Mouse (Mus musculus) forebrain, embryonic 16.5 days (tissue): ENCODE measurements around the gene Ifna2. TPM values are rescaled to one million over a fixed set of nuclear protein-coding genes. Genes with fewer than 3 reads are reported as not detected.

Experiments used
- ATAC-seq: fragments of 200-750 bp; cut with Nextera tagmentation; 2 replicates; pipeline ENCODE4 v1.8.0; 2017; ENCODE audit warnings: mild to moderate bottlenecking, moderate library complexity
- H3K27ac ChIP-seq: fragments of 300-500 bp; sonication (generic); 2 replicates; pipeline ENCODE4 v1.5.1; 2014; ENCODE audit warnings: low read length, control low read depth
- H3K27me3 ChIP-seq: fragments of 300-500 bp; sonication (generic); replicated peaks from 2 replicates; pipeline ENCODE4 v1.6.1; 2014; ENCODE audit warnings: low read length; ENCODE audit not compliant: control insufficient read depth, insufficient read depth
- H3K36me3 ChIP-seq: fragments of 300-500 bp; sonication (generic); 2 replicates; pipeline ENCODE4 v1.6.1; 2014; ENCODE audit not compliant: control insufficient read depth, insufficient read depth
- H3K4me1 ChIP-seq: fragments of 300-500 bp; sonication (generic); replicated peaks from 2 replicates; pipeline ENCODE4 v1.6.1; 2014; ENCODE audit warnings: low read length; ENCODE audit not compliant: control insufficient read depth, insufficient read depth
- H3K4me2 ChIP-seq: fragments of 300-500 bp; sonication (generic); 2 replicates; pipeline ENCODE4 v1.6.1; 2014; ENCODE audit warnings: mild to moderate bottlenecking, low read length, control low read depth
- H3K4me3 ChIP-seq: fragments of 300-500 bp; sonication (generic); replicated peaks from 2 replicates; pipeline ENCODE4 v1.5.1; 2014; ENCODE audit warnings: mild to moderate bottlenecking, low read length, control low read depth
- H3K9ac ChIP-seq: fragments of 300-500 bp; sonication (generic); replicated peaks from 2 replicates; pipeline ENCODE4 v1.6.1; 2014; ENCODE audit warnings: low read depth, low read length, control low read depth
- H3K9me3 ChIP-seq: fragments of 300-500 bp; sonication (generic); 2 replicates; pipeline ENCODE4 v1.6.1; 2016; ENCODE audit warnings: low read length; ENCODE audit not compliant: control insufficient read depth
- WGBS: fragments of 180-500 bp; shearing (Covaris S2); extraction: QIAGEN DNeasy Blood & Tissue Kit; methylation state at CpG from one replicate; pipeline ENCODE4 v1.1.7; 2014; 5-methylcytosine and 5-hydroxymethylcytosine counted together
- polyA plus RNA-seq: library from polyadenylated mRNA; unstranded; fragments of >200 nt; fragmentation: Nextera tagmentation; extraction: Ambion mirVana; gene quantifications from 2 replicates; pipeline ENCODE4 v1.2.1, GENCODE M21; 2015

Ifna2 gene
- polyA plus RNA-seq, 1 experiment from 2014 or later: not detected

- 50% methylated on average over 8 of the region's 8 CpGs for WGBS
- Histone ChIP-seq H3K27me3 (no peaks in the 10 kb centered on the region), H3K36me3 (no peaks in the 10 kb centered on the region), H3K9ac (no peak overlapping the region), H3K27ac (no peak overlapping the region), H3K4me3 (no peak overlapping the region), H3K9me3 (no peaks in the 10 kb centered on the region), H3K4me2 (no peak overlapping the region), H3K4me1 (no peaks in the 10 kb centered on the region)
- ATAC-seq: no peak
These were observed 3.4 kb downstream of the Ifna2 start for GRCm38 (mm10) chr4:88680362-88680761.

DNA sequence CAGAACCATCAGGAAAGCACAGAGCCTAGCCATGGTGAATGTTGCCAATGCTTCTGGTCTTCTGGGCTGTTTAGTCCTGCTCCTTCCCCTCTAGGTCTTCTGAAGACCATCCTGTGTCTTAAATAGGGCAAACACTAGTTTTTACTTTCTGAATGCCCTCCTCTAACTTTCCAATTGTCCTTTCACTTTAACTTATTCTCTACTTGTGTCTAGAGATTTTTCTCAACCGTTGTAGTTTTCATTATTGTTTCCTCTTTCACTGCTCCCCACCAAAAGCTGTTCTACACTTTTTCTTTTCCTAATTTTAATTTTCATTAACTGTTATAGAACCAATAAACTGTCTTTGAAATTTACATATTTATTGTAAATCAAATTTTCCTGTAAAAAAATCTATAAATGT lies 6.9 kb downstream of the Ifna2 start, which contains the start of gene Ifna16:
Gene Ifna16, minus strand, starts transcription at position 101 of the 400 bp plus-strand sequence.
- H3K27ac ChIP-seq: no peak within 1 kb of the TSS
- H3K9me3 ChIP-seq: no peaks in the 10 kb centered on the region
- WGBS: 86% methylated on average over 1 of the region's 1 CpGs
- no peak within 1 kb of the TSS for H3K9ac ChIP-seq
- no peak within 1 kb of the TSS for H3K4me3 ChIP-seq
- no peaks in the 10 kb centered on the region for H3K27me3 ChIP-seq
- no peaks in the 10 kb centered on the region for H3K36me3 ChIP-seq
- no peaks in the 10 kb centered on the region for H3K4me1 ChIP-seq
- no peak within 1 kb of the TSS for H3K4me2 ChIP-seq
- no peak for ATAC-seq

DNA sequence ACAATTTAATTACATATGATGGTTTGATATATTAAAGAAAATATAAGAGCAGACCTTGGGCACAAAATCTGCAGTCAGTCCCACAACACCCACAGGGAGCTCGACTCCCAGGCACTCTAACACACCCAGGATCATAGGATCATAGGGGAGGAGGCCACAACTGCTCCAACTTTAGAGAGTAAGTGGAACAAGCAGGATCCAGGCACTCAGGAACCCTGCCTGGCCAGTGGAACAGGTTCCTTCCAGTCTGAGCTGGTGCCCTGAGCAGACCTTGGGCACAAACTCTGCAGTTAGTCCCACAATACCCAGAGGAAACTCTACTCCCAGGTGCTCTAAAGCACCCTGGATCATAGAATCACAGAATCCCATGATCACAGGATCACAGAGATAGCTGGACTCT lies 28.3 kb downstream of the Ifna2 start:
- Histone ChIP-seq H3K27me3 (no peaks in the 10 kb centered on the region), H3K4me3 (no peak overlapping the region), H3K9me3 (no peaks in the 10 kb centered on the region), H3K36me3 (no peaks in the 10 kb centered on the region), H3K27ac (no peak overlapping the region), H3K9ac (no peak overlapping the region), H3K4me1 (no peaks in the 10 kb centered on the region), H3K4me2 (no peak overlapping the region)
- 40% methylated on average over 1 of the region's 1 CpGs for WGBS
- no peak for ATAC-seq

DNA sequence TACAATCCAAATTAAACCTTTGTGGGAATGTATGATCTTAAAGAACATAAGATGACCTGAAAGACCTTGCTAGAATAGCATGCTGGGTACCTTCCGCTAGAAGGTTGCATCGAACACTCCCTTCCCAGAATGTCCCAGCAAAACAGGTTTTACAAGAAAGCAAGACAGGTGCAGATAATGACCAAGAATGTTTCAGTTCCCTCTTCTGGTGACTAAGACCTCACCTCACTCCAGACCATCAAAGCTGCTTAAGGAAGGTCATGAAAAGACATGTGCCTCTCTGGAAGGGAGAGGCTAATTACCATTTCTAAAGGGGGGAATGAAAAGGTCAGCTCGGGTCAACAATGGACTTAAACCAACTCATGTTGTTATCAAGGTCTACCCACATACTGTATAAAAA lies 30.1 kb downstream of the Ifna2 start:
- no peak overlapping the region for H3K4me3 ChIP-seq
- H3K27ac ChIP-seq: no peak overlapping the region
- no peak for ATAC-seq
- H3K9ac ChIP-seq: no peak overlapping the region
- WGBS: 76% methylated on average over 3 of the region's 3 CpGs
- no peaks in the 10 kb centered on the region for H3K36me3 ChIP-seq
- no peaks in the 10 kb centered on the region for H3K4me1 ChIP-seq
- H3K9me3 ChIP-seq: no peaks in the 10 kb centered on the region
- no peak overlapping the region for H3K4me2 ChIP-seq
- no peaks in the 10 kb centered on the region for H3K27me3 ChIP-seq

GRCm38 (mm10) chr4:88644359-88644758 lies 39.4 kb downstream of the Ifna2 start, which contains the start of gene Ifna13:
Ifna13 (minus strand) TSS chr4:88644459.
- WGBS: 57% methylated on average over 2 of the region's 2 CpGs
- Histone ChIP-seq H3K4me1 (no peaks in the 10 kb centered on the region), H3K4me2 (no peak within 1 kb of the TSS), H3K36me3 (no peaks in the 10 kb centered on the region), H3K27ac (no peak within 1 kb of the TSS), H3K27me3 (no peaks in the 10 kb centered on the region), H3K9me3 (no peaks in the 10 kb centered on the region), H3K4me3 (no peak within 1 kb of the TSS), H3K9ac (no peak within 1 kb of the TSS)
- no peak for ATAC-seq

DNA sequence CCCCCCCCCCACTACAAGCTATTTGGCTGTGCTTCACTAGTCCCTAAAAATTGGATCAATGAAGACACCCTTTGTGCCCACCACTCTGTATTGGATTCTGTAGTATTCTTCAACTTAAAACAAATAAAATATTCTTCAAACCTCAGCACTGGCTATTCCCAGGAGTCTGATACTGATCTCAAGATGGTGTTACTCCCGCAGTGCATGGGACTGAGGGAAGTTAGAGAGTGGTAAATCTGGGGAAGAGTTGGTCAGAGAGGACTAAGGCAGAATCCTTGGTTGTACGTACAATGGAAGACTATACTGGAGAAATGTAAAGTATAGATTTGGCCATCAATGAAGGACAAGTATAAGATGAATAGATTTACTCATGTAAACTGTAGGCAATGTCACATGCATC lies 41.2 kb downstream of the Ifna2 start:
- Histone ChIP-seq H3K4me2 (no peak overlapping the region), H3K9ac (no peak overlapping the region), H3K27ac (no peak overlapping the region), H3K9me3 (no peaks in the 10 kb centered on the region), H3K27me3 (no peaks in the 10 kb centered on the region), H3K4me1 (no peaks in the 10 kb centered on the region), H3K36me3 (no peaks in the 10 kb centered on the region), H3K4me3 (no peak overlapping the region)
- 38% methylated on average over 2 of the region's 2 CpGs for WGBS
- no peak for ATAC-seq

- peak overlapping the region; percentile 46 for H3K4me2 ChIP-seq
- no peaks in the 10 kb centered on the region for H3K4me1 ChIP-seq
- peak overlapping the region; percentile 33 for H3K4me3 ChIP-seq
- no peak overlapping the region for H3K27ac ChIP-seq
- no peaks in the 10 kb centered on the region for H3K36me3 ChIP-seq
- ATAC-seq: peak; percentile 95
- H3K9ac ChIP-seq: peak overlapping the region; percentile 34; the same call in 1 of the 2 replicates
- H3K9me3 ChIP-seq: no peaks in the 10 kb centered on the region
- no peaks in the 10 kb centered on the region for H3K27me3 ChIP-seq
- WGBS: 9% methylated on average over 11 of the region's 11 CpGs
These were observed 42.5 kb downstream of the Ifna2 start for GRCm38 (mm10) chr4:88641077-88641831.

- no peaks in the 10 kb centered on the region for H3K9me3 ChIP-seq
- H3K27ac ChIP-seq: no peak overlapping the region
- H3K27me3 ChIP-seq: no peaks in the 10 kb centered on the region
- peak overlapping the region; percentile 46 for H3K4me2 ChIP-seq
- peak overlapping the region; percentile 34; the same call in 1 of the 2 replicates for H3K9ac ChIP-seq
- peak overlapping the region; percentile 33 for H3K4me3 ChIP-seq
- WGBS: 62% methylated on average over 8 of the region's 8 CpGs
- no peaks in the 10 kb centered on the region for H3K4me1 ChIP-seq
- no peak for ATAC-seq
- H3K36me3 ChIP-seq: no peaks in the 10 kb centered on the region
These were observed 43.0 kb downstream of the Ifna2 start for GRCm38 (mm10) chr4:88640704-88641076.

- H3K4me3 ChIP-seq: no peak within 1 kb of the TSS
- H3K27me3 ChIP-seq: no peaks in the 10 kb centered on the region
- H3K9ac ChIP-seq: no peak within 1 kb of the TSS
- H3K36me3 ChIP-seq: no peaks in the 10 kb centered on the region
- no peak within 1 kb of the TSS for H3K4me2 ChIP-seq
- H3K4me1 ChIP-seq: no peaks in the 10 kb centered on the region
- 90% methylated on average over 4 of the region's 4 CpGs for WGBS
- H3K27ac ChIP-seq: no peak within 1 kb of the TSS
- H3K9me3 ChIP-seq: no peaks in the 10 kb centered on the region
- no peak for ATAC-seq
These were observed 49.4 kb downstream of the Ifna2 start, which contains the start of gene C87499 for GRCm38 (mm10) chr4:88634311-88634710. C87499 (minus strand) TSS chr4:88634411.
